Mouse (Mus musculus): ENCODE measurements around the gene Dppa2. TPM values are rescaled to one million over a fixed set of nuclear protein-coding genes. Genes with fewer than 3 reads are reported as not detected.
"Not testable (repeated sequence)": the region's sequence is repeated elsewhere in the genome, so short reads cannot be mapped to it uniquely, and the experiment has no call there.

Gene Dppa2
- polyA plus RNA-seq, 1 experiment from 2014 or later = not detected

DNA sequence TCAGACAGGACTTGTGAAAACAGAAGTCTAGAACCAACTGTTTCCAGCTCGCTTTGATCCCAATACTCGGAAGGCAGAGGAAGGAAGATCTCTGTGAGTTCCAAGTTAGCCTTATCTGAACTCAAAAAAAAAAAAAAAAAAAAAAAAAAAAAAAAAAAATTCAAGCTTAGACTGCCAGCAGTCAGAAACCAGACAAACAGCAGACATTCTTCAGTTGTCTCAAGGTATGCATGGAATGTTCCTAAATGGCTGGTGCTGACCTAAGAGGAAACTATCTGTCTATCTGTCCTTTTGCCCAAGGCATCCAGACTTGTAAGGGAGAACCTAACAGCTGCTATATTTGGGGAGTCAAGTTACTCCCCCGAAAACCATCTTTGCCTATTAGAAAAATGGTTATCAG is 275 bp downstream of the Dppa2 start:
- ATAC-seq = no peak
- 61% methylated on average over 3 of the region's 3 CpGs for WGBS (ENCODE audit: insufficient replicate concordance)
- no peaks in the 10 kb centered on the region for H3K4me1 ChIP-seq
- no peaks in the 10 kb centered on the region for H3K36me3 ChIP-seq
- H3K9me3 ChIP-seq (replicated peaks) = no peaks in the 10 kb centered on the region
- no peak overlapping the region for H3K9ac ChIP-seq
- no peak overlapping the region for H3K4me3 ChIP-seq
- no peak overlapping the region for H3K27ac ChIP-seq
- H3K27me3 ChIP-seq (replicated peaks) = no peaks in the 10 kb centered on the region
- no peak overlapping the region for H3K4me2 ChIP-seq

DNA sequence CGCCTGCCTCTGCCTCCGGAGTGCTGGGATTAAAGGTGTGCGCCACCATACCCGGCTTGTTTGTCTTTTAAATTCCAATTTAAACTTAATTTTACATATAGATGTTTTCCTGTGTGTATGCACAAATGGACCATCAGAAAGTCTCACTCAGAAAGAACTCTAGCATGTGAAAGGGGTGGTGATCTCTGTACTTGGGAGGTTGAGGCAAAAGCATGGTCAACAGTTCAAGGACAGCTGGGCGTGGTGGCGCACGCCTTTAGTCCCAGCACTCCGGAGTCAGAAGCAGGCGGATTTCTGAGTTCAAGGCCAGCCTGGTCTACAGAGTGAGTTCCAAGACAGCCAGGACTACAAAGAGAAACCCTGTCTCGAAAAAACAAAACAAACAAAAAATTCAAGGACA is 5.2 kb downstream of the Dppa2 start:
- ATAC-seq; H3K4me2 ChIP-seq; H3K27ac ChIP-seq; H3K4me1 ChIP-seq; H3K4me3 ChIP-seq; H3K27me3 ChIP-seq (replicated peaks); H3K9ac ChIP-seq; H3K36me3 ChIP-seq; H3K9me3 ChIP-seq (replicated peaks): not testable (repeated sequence)
- 81% methylated on average over 10 of the region's 10 CpGs for WGBS (ENCODE audit: insufficient replicate concordance)

DNA sequence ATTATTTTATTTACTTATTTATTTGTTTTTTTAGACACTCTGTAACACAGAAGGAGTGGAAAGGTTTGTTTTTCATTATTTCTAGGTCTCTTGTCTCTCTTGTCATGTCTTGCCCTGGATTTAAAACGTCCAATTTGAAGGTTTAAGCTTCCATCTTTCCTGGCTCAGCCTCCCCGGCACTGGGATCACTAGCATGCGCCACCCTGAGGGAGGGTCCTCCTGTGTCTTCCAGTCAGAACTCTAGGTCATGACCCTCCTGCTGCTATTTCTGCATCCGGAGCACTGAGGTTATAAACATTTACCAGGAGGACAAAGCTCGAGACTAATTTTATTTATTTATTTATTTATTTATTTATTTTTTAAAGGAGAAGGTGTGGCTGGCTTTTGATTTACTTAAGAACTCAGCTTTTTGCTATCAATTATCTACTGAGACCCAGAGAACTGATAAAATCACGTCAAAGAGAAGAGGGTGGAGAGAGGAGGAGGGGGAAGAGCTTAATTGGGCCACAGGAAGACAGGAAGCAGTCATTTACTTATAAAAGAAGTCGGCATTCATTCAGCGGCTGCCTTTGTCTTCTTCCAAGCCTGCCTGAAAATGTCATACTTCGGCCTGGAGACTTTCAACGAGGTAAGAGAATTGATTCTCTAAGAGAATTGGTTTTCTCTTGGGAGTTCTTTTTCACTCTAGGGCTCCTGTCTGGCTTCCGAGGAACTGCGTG is 6.4 kb downstream of the Dppa2 start:
- no peak overlapping the region for H3K4me3 ChIP-seq
- H3K27me3 ChIP-seq (replicated peaks) = no peaks in the 10 kb centered on the region
- WGBS (ENCODE audit: insufficient replicate concordance) = 63% methylated on average over 12 of the region's 12 CpGs
- no peak overlapping the region for H3K9ac ChIP-seq
- no peaks in the 10 kb centered on the region for H3K4me1 ChIP-seq
- H3K4me2 ChIP-seq = no peak overlapping the region
- no peak overlapping the region for H3K27ac ChIP-seq
- H3K9me3 ChIP-seq (replicated peaks) = no peaks in the 10 kb centered on the region
- ATAC-seq = no peak
- no peaks in the 10 kb centered on the region for H3K36me3 ChIP-seq

DNA sequence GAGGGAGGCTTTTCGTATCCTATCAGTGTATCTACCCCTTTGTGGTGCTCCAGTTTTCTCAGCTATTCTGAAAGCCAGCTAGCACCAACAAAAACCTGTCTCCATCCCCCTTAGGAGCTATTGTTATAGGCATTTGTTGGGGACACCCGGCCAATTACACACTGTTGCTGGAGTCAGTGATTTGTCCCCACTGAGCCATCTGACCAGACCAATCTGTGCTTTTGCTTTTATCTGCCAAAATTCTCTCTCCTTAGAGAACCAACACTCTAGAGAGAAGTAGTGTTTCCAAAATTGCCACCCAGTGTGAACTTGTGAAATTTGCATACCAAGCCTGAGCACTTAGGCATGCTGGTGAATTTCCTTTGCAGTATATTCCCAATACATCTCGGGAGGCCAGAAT is 11.6 kb downstream of the Dppa2 start:
- Histone ChIP-seq H3K27me3 (replicated peaks) (no peaks in the 10 kb centered on the region), H3K4me1 (no peaks in the 10 kb centered on the region), H3K9ac (no peak overlapping the region), H3K4me2 (no peak overlapping the region), H3K27ac (no peak overlapping the region), H3K36me3 (no peaks in the 10 kb centered on the region), H3K9me3 (replicated peaks) (no peaks in the 10 kb centered on the region), H3K4me3 (no peak overlapping the region)
- no peak for ATAC-seq
- WGBS (ENCODE audit: insufficient replicate concordance) = 75% methylated on average over 3 of the region's 3 CpGs

DNA sequence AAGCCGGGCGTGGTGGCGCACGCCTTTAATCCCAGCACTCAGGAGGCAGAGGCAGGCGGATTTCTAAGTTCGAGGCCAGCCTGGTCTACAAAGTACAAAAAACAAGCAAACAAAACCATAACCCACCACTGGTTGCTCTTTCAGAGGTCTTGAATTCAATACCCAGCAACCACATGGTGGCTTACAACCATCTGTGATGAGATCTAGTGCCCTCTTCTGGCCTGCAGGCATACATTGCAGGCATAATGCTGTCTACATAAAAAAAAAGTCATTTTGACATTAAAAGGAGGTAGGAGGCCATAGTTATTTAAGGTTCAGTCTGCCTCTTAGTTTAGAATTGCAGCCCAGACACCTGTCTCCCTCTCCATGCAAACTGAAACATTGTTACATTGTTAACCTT is 17.1 kb downstream of the Dppa2 start:
- ATAC-seq = no peak
- Histone ChIP-seq H3K4me3 (no peak overlapping the region), H3K4me2 (no peak overlapping the region), H3K9me3 (replicated peaks) (no peaks in the 10 kb centered on the region), H3K27ac (no peak overlapping the region), H3K9ac (no peak overlapping the region), H3K27me3 (replicated peaks) (no peaks in the 10 kb centered on the region), H3K36me3 (no peaks in the 10 kb centered on the region), H3K4me1 (no peaks in the 10 kb centered on the region)
- 84% methylated on average over 6 of the region's 6 CpGs for WGBS (ENCODE audit: insufficient replicate concordance)

DNA sequence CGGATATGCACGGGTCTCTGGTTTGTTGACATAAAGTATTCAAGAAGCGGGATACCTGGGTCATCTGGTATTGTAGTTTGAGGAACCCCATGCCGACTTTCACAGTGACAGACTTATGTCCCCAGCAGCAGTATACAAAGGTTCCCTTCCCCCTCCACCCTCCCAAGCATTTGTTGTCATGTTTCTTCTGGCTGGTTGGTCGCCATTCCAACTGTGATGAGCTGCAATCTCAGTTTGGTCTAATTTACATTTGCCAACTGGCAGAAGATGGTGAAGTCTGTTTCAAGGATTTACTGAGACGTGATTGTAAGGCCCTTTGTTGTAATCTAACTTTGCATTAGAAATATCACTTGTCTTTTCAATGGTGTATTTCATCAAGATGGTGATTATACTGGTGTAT is 19.4 kb downstream of the Dppa2 start:
- ATAC-seq = no peak
- Histone ChIP-seq H3K4me1 (no peaks in the 10 kb centered on the region), H3K36me3 (no peaks in the 10 kb centered on the region), H3K9ac (no peak overlapping the region), H3K9me3 (replicated peaks) (no peaks in the 10 kb centered on the region), H3K4me3 (no peak overlapping the region), H3K27me3 (replicated peaks) (no peaks in the 10 kb centered on the region), H3K4me2 (no peak overlapping the region), H3K27ac (no peak overlapping the region)
- 54% methylated on average over 6 of the region's 6 CpGs for WGBS (ENCODE audit: insufficient replicate concordance)

DNA sequence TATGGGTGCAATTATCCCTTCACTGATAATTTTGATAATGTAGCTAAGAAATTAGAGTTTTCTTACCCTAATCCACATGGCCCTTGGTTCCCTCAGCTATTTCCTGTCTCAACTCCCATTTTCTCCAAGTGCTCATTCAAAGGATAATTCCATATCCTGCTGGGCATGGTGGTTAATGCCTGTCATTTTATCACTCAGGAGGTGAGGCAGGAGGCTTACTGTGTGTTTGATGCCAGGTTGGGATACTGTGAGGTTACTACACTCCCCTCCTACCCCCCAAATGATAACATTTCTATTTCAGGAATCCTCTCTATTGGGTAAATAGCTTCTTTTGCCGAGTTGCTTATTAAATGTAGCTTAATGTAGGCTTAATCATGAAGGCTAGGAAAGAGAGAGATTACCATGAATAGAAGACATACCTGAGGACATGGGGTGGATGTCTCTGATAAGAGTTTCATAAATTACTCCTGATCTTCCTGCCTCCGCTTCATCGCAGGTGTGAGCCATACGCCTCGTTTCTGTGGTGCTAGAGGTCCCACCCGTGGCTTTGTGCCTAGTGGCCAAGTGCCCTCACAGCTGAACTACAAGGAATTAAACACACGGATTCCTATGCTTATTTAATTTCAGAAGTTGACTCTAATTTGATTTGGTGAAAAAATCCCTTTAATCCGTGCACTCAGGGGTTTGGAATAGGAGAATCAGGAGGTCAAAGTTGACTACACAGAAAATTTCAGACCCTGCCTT is 20.1 kb downstream of the Dppa2 start:
- no peaks in the 10 kb centered on the region for H3K4me1 ChIP-seq
- H3K27me3 ChIP-seq (replicated peaks) = no peaks in the 10 kb centered on the region
- H3K4me3 ChIP-seq = no peak overlapping the region
- WGBS (ENCODE audit: insufficient replicate concordance) = 75% methylated on average over 8 of the region's 8 CpGs
- no peak overlapping the region for H3K27ac ChIP-seq
- H3K4me2 ChIP-seq = no peak overlapping the region
- no peaks in the 10 kb centered on the region for H3K9me3 ChIP-seq (replicated peaks)
- no peak for ATAC-seq
- no peak overlapping the region for H3K9ac ChIP-seq
- H3K36me3 ChIP-seq = no peaks in the 10 kb centered on the region

DNA sequence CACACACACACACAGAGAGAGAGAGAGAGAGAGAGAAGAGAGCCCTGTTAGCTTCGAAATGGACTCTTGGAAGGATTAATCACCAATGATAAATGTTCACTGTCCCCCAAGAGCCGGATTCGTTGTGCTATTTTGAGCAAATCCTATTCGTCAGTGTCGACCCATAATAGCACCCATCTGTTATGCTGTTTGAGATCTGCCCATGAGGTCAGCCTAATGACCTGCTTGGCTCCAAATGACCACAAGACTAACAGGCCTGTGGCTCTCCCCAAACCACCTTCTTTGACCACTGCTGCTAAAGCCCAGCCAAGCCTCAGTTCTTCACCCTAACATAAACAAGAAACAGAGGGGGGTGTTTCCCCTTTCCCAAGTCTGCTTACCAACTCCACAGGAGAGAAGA is 23.2 kb downstream of the Dppa2 start:
- Histone ChIP-seq H3K4me3 (no peak overlapping the region), H3K27me3 (replicated peaks) (no peaks in the 10 kb centered on the region), H3K27ac (no peak overlapping the region), H3K9ac (no peak overlapping the region), H3K4me2 (no peak overlapping the region), H3K4me1 (no peaks in the 10 kb centered on the region), H3K9me3 (replicated peaks) (no peaks in the 10 kb centered on the region), H3K36me3 (no peaks in the 10 kb centered on the region)
- ATAC-seq = no peak
- 53% methylated on average over 5 of the region's 5 CpGs for WGBS (ENCODE audit: insufficient replicate concordance)

DNA sequence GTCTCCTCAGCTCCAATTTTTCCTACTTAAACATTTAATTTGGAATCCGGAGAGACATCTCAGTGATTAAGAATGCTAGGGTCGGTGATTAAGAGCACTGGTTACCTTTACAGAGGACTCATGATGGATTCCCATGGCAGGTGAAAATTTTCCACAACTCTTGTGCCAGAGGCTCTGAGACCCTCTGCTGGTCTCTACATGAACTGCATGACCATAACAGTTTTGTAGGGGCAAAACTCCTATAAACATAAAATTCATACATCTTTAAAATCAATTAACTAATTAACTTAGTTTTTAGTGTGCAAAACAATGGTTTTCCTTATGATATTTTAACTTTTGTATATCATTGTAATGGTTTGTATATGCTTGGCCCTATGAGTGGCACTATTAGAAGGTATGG is 24.7 kb downstream of the Dppa2 start:
- Histone ChIP-seq H3K27me3 (replicated peaks) (no peaks in the 10 kb centered on the region), H3K4me1 (no peaks in the 10 kb centered on the region), H3K9ac (no peak overlapping the region), H3K4me2 (no peak overlapping the region), H3K4me3 (no peak overlapping the region), H3K9me3 (replicated peaks) (no peaks in the 10 kb centered on the region), H3K36me3 (no peaks in the 10 kb centered on the region), H3K27ac (no peak overlapping the region)
- no peak for ATAC-seq
- WGBS (ENCODE audit: insufficient replicate concordance) = 67% methylated on average over 2 of the region's 2 CpGs

DNA sequence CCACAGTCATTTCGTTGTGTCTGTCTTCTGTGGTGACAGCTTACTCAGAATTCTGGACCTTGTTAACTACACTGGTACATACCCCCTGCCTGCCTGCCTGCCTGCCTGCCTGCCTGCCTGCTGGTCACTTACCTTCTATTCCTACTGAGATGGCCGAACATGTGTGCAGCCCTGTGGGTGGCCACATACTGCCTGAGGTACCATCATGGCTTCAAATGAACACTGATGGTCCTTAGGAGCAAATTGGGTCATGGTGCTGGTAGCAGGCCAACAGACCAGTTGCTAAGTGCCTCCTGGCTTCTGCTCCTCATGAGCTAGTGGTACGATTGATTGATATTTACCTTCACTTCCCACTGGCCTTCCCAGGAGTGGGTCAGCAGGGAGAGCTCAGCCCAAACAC is 28.1 kb downstream of the Dppa2 start:
- 76% methylated on average over 3 of the region's 3 CpGs for WGBS (ENCODE audit: insufficient replicate concordance)
- no peaks in the 10 kb centered on the region for H3K36me3 ChIP-seq
- H3K27me3 ChIP-seq (replicated peaks) = no peaks in the 10 kb centered on the region
- ATAC-seq = no peak
- H3K4me1 ChIP-seq = no peaks in the 10 kb centered on the region
- no peak overlapping the region for H3K4me2 ChIP-seq
- no peak overlapping the region for H3K27ac ChIP-seq
- no peaks in the 10 kb centered on the region for H3K9me3 ChIP-seq (replicated peaks)
- no peak overlapping the region for H3K9ac ChIP-seq
- no peak overlapping the region for H3K4me3 ChIP-seq

DNA sequence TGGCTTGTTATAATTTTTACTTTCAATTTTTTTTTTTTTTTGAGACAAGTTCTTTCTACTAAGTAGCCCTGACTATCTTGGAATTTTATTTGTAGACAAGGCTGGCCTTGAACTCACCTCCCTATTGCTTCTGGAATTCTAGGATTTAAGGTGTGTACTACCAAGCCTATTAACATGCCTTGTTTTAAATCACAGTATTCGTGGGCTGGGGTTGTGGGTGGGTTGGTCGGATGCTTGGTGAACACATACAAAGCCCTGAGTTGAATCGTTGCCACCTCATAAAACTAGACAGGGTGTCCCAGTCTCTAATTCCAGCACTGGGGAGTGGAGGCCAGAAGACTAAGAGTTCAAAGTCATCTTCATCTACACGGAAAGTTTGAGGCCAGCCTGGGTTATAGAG is 31.6 kb downstream of the Dppa2 start:
- no peak overlapping the region for H3K4me3 ChIP-seq
- no peaks in the 10 kb centered on the region for H3K4me1 ChIP-seq
- H3K9ac ChIP-seq = no peak overlapping the region
- ATAC-seq = no peak
- H3K27me3 ChIP-seq (replicated peaks) = no peaks in the 10 kb centered on the region
- WGBS (ENCODE audit: insufficient replicate concordance) = 66% methylated on average over 4 of the region's 4 CpGs
- no peaks in the 10 kb centered on the region for H3K36me3 ChIP-seq
- H3K27ac ChIP-seq = no peak overlapping the region
- no peak overlapping the region for H3K4me2 ChIP-seq
- no peaks in the 10 kb centered on the region for H3K9me3 ChIP-seq (replicated peaks)

DNA sequence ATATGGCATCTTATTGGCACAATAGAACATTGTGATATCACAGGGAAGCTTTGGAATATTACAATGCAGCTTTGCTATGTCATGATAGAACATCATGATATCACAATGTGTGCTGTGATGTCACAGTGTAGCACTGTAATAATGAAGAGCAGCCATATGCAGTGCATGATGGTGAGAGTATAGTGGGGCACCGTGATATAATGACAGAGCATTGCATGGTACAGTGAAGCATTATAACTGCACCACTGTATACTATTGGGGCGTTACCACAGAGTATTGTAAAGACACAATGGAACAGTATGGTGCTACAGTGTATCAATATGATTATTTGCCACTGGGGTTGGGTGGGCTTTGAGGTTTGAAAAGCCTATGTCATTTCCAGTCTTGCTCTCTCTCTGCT is 40.5 kb downstream of the Dppa2 start:
- 74% methylated on average over 2 of the region's 2 CpGs for WGBS (ENCODE audit: insufficient replicate concordance)
- Histone ChIP-seq H3K9me3 (replicated peaks) (no peaks in the 10 kb centered on the region), H3K4me1 (no peaks in the 10 kb centered on the region), H3K4me2 (no peak overlapping the region), H3K9ac (no peak overlapping the region), H3K27ac (no peak overlapping the region), H3K36me3 (no peaks in the 10 kb centered on the region), H3K4me3 (no peak overlapping the region), H3K27me3 (replicated peaks) (no peaks in the 10 kb centered on the region)
- ATAC-seq = no peak

DNA sequence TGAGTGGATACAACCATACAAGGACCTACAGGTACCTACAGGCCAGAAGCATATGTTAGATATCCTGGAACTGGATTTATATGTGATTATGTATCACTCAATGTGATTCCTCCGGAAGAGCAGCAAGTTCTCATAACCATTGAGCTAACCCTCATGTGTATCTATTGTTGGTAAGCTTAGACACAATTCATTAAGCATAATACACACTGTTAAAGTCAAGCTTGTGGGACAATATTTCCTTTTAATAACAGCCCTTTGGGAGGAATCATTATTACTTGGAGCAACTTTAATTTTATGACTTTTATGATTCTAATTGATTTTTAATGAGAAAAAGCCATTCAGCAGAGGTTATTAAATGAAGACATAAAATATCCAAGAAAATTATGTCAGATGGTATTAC is 43.5 kb downstream of the Dppa2 start:
- H3K9ac ChIP-seq = no peak overlapping the region
- no peak overlapping the region for H3K4me3 ChIP-seq
- H3K27ac ChIP-seq = no peak overlapping the region
- 69% methylated on average over 1 of the region's 1 CpGs for WGBS (ENCODE audit: insufficient replicate concordance)
- no peaks in the 10 kb centered on the region for H3K4me1 ChIP-seq
- no peaks in the 10 kb centered on the region for H3K9me3 ChIP-seq (replicated peaks)
- no peaks in the 10 kb centered on the region for H3K36me3 ChIP-seq
- no peak for ATAC-seq
- no peaks in the 10 kb centered on the region for H3K27me3 ChIP-seq (replicated peaks)
- no peak overlapping the region for H3K4me2 ChIP-seq

Data from liver, embryonic 12.5 days (tissue).